Mouse (Mus musculus) kidney, adult 2 months (tissue): ENCODE results near the gene Klhl18.

ENCODE experiments used
- CTCF ChIP-seq: fragments of 200-500 bp; conservative IDR thresholded peaks from 2 replicates; pipeline ENCODE4 v1.5.1; 2011; ENCODE audit warnings: low read depth, mild to moderate bottlenecking, control low read depth, low read length, moderate library complexity, mixed read lengths; ENCODE audit not compliant: insufficient read depth, insufficient read length
- POLR2A ChIP-seq: fragments of 200-500 bp; IDR thresholded peaks from one replicate; pipeline ENCODE4 v1.6.1; 2011; ENCODE audit warnings: low read depth, low read length, control low read depth

DNA sequence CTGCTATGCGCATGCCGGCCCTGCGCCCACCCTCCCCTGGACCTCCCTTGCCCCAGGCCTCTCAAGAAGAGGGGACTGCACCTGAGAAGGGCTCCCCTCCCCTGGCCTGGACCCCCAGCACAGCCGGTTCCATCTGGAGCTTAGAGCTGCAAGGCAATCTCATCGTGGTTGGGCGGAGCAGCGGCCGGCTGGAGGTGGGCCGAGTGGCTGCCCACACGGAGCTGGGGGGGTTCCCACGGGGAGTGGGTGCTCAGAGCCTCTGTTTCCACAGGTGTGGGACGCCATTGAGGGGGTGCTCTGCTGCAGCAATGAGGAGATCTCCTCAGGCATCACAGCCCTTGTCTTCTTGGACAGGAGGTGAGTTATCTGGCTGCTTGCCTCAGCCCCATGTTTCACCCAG, 95.2 kb downstream of the Klhl18 start:
- TF ChIP-seq CTCF, result no peak
- TF ChIP-seq POLR2A, result no peak
